Mouse (Mus musculus) embryonic stem cell, embryonic (primary cell): ENCODE results near the gene Klk13.

Source experiments
- CTCF ChIA-PET, 4 experiments: fragments of 300-600 bp in 2 of 4; fragments of 350-600 bp in 2 of 4; sonication (Branson Sonifier 250); formaldehyde crosslinking; loops; one replicate each; lab custom pipeline; 2022; ENCODE audit warnings: inconsistent platforms in 2 of 4; lab: Charles Lee
- POLR2A ChIA-PET, 4 experiments: fragments of 300-600 bp in 2 of 4; fragments of 350-600 bp in 2 of 4; sonication (Branson Sonifier 250); formaldehyde crosslinking; loops; one replicate each; lab custom pipeline; 2022; ENCODE audit warnings: antibody characterized with exemption in 4 of 4, inconsistent platforms in 1 of 4; lab: Charles Lee

Klk13 gene

DNA sequence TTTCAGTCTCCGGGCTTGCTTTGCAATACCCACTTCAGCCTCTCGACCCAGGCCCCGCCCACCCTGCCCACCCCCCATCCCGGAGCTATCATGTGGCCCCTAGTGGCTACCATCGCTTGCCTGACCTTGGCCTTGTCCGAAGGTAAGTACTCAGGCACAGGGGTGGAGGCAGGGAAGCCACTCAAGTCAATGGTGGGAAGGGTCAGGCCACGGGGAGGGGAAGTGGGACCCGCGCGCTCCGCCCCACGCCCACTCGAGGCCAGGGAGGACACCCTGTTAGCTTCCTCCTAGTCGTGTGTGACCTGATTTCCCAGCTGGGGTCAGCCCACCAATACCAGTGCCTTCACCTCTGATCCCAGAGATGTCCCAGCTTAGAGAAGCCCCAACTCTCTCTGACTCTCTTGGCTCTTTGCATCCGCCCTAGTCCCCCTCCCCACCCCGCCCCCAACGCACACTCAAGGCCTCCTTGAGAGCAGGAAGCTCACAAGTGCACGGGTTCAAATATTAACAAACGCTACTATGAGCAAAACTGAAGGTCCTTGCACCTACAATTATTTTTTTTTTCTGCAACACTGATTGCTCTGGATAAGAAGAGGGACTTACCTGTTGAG, 1.5 kb downstream of the Klk13 start:
- CTCF ChIA-PET, result interaction anchor here in 3 of 4 experiments (0.6 to 2.0 kb wide), 8 partner anchors 32 to 1072 kb away, joined by 3 to 7 read pairs (median 3); partner anchors contain the start of gene Zfp976 (in 1 of the 3)
- POLR2A ChIA-PET, result interaction anchor here in 3 of 4 experiments (0.6 to 2.3 kb wide), 14 partner anchors 11 to 1393 kb away, joined by 3 to 7 read pairs (median 3); partner anchors contain the start of genes 1700028J19Rik (in 2 of the 3), 2410002F23Rik (in 2 of the 3), Ctu1 (in 1 of the 3) and Klk10 (in 1 of the 3)

DNA sequence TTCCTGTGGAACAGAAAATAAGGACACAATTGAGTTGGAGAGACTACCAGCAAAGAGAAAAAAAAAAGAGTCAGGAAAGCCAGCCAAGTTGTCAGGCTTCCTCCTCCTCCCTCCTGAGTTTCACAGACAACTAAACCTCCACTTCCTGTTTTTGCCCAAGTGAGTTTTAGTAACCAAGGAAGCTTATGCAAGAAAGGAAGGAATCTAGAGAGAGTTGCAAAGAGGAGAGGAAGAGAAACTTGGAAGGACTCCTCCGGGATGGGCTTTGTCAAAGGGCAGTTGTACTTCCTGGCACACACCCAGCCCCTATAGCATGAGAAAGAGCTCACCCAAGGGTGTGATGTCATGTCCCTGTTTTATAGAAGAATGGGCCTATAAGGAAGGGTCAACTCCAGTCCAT, 35.4 kb downstream of the Klk13 start:
- ChIA-PET POLR2A (interaction anchor here in 1 of 4 experiments (0.5 to 1.1 kb wide), 2 partner anchors 64 to 1068 kb away, joined by 3 read pairs; partner anchors contain the start of gene Nup62), CTCF (interaction anchor here in 1 of 4 experiments (0.7 kb wide), 2 partner anchors 664 to 795 kb away, joined by 3 read pairs; no protein-coding TSS in a partner anchor)

DNA sequence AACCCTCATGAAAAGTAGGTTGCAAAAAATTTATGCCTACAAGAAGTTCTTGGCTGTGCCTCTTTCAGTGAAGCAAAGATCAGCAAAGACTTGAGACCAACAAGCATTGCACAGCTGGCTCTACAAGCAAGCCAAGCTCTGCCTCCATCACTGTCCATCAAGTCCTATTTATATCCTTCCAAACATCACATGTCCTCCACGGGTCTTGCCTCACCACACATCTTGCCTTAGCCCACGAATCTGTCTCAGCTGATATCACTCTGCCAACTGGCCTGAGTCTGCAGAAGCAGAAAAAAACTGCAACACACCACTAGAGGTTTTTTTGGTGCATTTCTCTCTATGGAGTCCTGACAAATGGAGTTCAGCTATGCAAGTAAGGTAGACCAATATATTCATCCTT, 40.4 kb downstream of the Klk13 start:
- CTCF ChIA-PET, result no interaction called here
- POLR2A ChIA-PET, result interaction anchor here in 1 of 4 experiments (0.7 kb wide), 1 partner anchor 14 kb away, joined by 3 read pairs; no protein-coding TSS in a partner anchor

DNA sequence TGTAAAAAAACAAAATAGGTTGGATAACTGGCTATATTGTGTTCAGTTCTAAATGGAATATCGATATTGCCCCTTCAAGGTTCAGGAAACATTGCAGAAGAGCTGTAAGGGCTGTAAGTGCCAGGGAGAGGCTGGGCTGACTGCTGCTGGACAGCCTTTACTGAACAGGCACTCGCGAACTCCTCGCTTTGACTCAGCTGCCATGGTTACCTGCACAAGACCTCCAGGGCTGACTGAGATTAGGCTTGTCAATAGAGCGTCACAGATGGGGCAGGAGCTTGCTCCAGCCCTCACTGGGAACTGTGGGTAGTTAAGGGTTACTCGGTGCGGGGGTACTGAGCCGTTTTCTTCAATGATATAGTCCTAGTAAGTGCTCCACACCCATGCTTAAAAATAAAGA, 54.1 kb downstream of the Klk13 start:
- POLR2A ChIA-PET, result no interaction called here
- CTCF ChIA-PET, result interaction anchor here in 1 of 4 experiments (0.7 kb wide), 1 partner anchor 14 kb away, joined by 3 read pairs; no protein-coding TSS in a partner anchor

DNA sequence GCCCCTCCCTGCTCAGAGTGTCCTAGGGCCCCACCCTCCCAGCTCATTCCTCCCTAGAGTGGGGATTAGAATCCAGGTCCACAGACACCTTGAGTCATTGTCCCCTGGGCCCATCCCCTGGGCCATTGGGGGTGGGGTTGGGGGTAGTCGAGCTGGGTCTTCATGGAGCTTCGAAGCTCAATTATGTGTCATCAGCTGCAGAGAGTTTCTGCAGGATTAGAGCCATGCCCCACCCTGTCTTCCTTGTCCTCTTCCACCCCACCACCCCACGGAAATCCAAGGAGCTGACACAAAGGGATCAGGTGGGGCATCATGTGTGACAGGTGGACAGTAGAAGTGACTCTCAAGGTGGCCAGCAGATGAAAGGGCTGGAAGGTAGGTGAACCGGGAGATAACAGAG, 56.2 kb downstream of the Klk13 start, which contains the start of gene Klk12:
Gene Klk12 (plus strand): TSS at position 301 of the 400 bp plus-strand sequence.
- ChIA-PET CTCF (interaction anchor here in 2 of 4 experiments (0.7 to 1.2 kb wide), 2 partner anchors 14 to 86 kb away, joined by 3 to 4 read pairs; no protein-coding TSS in a partner anchor), POLR2A (interaction anchor here in 1 of 4 experiments (0.6 to 1.2 kb wide), 2 partner anchors 8 to 188 kb away, joined by 3 read pairs; no protein-coding TSS in a partner anchor)

DNA sequence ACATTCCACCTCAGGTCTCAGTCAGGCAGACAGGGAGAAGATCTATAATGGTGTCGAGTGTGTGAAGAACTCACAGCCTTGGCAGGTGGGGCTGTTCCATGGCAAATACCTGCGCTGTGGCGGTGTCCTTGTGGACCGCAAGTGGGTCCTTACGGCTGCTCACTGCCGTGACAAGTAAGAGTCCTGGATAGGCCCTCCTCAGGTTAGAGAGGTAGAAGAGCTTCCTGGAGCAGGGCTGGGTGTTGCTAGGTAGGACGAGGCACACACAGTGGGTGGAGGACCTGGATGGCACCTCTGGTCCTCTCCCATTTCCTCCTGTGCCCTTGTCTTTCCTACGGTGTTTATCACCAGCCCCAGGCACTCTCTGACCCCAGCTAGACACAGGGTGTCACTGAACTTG, 57.3 kb downstream of the Klk13 start:
- ChIA-PET POLR2A (no interaction called here), CTCF (no interaction called here)

DNA sequence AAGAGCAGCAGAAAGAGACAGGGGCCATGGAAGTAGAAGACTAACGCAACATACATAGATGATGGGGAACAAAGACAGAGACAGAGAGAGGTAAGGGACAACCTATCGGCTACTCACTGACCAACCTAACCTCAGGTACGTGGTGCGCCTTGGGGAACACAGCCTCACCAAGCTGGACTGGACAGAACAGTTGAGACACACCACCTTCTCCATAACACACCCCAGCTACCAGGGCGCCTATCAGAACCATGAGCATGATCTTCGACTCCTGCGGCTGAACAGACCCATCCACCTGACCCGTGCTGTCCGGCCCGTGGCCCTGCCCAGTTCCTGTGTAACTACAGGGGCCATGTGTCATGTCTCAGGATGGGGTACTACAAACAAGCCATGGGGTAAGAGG, 58.3 kb downstream of the Klk13 start:
- POLR2A ChIA-PET, result no interaction called here
- CTCF ChIA-PET, result no interaction called here

DNA sequence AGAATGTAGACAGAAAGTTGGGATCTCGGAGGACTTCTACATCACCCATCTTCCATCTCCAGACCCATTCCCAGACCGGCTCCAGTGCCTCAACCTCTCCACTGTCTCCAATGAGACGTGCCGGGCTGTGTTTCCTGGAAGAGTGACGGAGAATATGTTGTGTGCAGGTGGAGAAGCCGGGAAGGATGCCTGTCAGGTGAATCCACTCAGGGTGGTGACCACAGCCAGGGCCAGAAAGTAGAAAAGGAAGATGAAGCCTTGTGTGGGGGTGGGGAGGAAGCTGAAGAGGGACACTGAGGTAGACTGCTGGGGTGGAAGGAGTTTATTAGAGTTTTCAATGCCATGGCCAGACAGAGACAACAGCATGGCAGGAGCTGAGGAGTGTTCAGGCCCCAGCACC, 59.5 kb downstream of the Klk13 start:
- CTCF ChIA-PET, result no interaction called here
- POLR2A ChIA-PET, result no interaction called here

DNA sequence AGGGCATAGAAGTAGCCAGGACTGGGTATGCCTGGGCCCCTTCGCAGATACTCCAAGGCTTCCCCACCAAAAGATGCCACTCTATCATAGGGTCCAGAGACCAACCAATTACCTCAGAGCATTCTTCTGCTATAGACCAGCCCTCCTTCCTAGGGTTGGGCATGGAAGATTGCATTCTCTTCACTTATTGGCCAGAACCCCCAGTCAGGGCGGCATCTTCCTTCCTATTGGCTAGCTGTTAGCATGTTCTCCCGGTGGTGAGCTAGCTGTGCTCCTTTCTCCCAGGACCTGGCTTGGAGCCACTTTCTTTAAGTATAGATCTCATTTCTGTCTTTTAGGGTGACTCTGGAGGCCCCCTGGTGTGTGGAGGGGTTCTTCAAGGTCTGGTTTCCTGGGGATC, 60.5 kb downstream of the Klk13 start:
- CTCF ChIA-PET, result interaction anchor here in 3 of 4 experiments (0.5 to 1.3 kb wide), 4 partner anchors 10 to 1128 kb away, joined by 3 to 9 read pairs (median 4); no protein-coding TSS in a partner anchor

DNA sequence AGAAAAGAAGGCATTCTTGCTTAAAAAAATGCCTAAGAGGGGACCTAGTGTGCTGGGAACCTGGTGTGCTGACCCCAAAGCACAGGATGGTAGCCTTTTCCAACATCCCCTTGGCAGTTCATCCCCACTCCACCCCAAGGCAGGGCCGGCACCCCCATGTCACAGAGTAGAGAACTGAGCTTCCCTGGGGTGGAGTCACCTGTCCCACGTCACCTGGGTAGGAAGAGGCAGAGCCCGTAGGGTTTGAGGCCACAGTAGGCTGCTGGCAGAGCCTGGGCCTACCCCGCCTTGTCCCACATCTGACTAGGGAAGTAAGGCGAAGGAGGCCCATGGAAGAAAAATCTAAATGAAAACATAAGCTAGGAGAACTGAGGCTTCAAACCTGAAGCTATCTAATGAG, 62.0 kb downstream of the Klk13 start, which contains the start of gene Klk11:
Gene Klk11 (plus strand): TSS at position 241 of the 400 bp plus-strand sequence.
- ChIA-PET CTCF (interaction anchor here in 1 of 4 experiments (1.3 kb wide), 1 partner anchor 8 kb away, joined by 3 read pairs; no protein-coding TSS in a partner anchor), POLR2A (interaction anchor here in 2 of 4 experiments (0.5 to 0.6 kb wide), 3 partner anchors 33 to 1340 kb away, joined by 3 read pairs; no protein-coding TSS in a partner anchor)

More for the DNA sequence above, 60.5 kb downstream of the Klk13 start:
- POLR2A ChIA-PET, result interaction anchor here in 3 of 4 experiments (0.5 to 1.1 kb wide), 3 partner anchors 8 to 532 kb away, joined by 3 to 4 read pairs (median 3); partner anchors contain the start of gene Klk10 (in 1 of the 3)

DNA sequence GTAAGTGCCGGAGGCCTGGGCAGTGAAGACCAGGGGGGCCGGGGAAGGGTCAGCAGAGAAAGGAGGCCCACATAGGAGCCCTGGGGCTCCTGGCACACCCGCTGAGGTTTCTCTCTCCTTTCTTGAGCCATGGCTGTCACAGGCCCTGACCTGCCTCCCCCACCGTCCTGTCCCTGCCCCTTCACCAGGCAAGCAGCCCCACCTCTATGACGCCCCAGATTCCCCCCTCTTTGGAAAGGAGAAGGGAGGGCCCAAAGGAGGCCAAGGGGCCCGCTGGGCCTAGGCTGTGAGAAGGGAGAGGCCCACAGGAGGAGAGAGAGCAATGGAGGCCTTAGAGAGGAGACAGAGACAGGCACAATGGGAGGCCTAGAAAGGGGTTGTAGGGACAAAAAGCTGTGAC, 62.4 kb downstream of the Klk13 start:
- ChIA-PET POLR2A (interaction anchor here in 2 of 4 experiments (0.6 kb wide), 2 partner anchors 33 to 1339 kb away, joined by 3 read pairs; no protein-coding TSS in a partner anchor), CTCF (interaction anchor here in 2 of 4 experiments (0.7 to 0.8 kb wide), 2 partner anchors 97 to 118 kb away, joined by 3 to 5 read pairs; no protein-coding TSS in a partner anchor)

DNA sequence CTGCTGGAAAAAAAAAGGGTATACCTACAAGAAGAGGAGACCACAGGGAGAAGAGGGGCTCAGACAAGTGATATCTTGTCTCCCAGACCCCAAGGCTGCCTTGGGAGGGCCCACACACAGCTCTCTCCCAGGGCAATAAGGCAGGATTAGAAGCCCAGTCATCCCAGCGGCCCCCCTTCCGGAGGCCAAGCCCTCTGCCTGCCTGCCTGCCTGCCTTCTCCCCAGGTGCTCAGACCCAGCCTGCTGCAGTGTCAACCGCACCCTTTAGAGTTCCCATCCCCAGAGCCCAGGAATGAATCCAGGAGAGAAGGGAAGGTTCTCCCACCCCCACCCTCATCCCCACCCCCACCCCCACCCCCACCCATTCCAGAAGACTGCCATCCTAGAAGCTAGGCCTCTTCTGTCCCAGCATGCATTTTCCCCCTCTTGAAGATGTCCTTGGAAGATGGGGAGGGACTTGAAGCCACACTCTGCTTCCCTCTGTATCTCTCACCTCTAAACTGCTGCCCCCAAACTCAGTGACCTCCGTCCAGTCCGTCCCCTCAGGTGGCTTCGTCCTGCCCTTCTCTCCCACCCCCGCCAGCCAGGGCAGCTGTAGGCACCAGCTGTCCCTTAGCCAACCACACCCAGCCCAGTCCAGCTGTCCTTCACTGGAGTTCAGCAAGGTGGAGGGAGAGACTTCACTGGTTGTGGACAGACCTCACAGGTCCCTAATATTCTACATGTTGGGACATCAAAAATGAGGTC, 63.1 kb downstream of the Klk13 start:
- CTCF ChIA-PET, result interaction anchor here in 2 of 4 experiments (0.6 to 0.9 kb wide), 4 partner anchors 17 to 118 kb away, joined by 3 to 6 read pairs (median 4); partner anchors contain the start of gene Klk9 (in 1 of the 2)
- POLR2A ChIA-PET, result interaction anchor here in 1 of 4 experiments (0.6 kb wide), 1 partner anchor 102 kb away, joined by 3 read pairs; no protein-coding TSS in a partner anchor

DNA sequence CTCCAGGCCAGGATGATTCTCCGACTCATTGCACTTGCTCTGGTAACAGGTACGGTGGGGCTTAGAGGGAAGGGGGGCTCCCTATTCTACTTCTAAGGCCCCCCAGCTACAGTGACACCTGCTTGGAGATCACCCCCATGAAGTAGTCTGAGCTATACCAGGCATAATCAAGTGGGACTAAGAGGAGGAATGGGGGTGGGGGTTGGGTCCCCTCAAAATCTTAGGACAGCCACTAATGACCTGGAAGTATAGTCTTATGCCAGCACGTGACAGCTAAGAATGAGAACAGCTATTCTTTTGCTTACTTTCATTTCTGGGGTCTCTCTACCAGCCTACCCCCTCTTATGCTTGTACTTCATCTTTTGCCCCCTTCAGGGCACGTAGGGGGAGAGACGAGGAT, 64.1 kb downstream of the Klk13 start:
- CTCF ChIA-PET, result interaction anchor here in 1 of 4 experiments (0.6 kb wide), 1 partner anchor 449 kb away, joined by 3 read pairs; no protein-coding TSS in a partner anchor
- POLR2A ChIA-PET, result interaction anchor here in 1 of 4 experiments (0.6 kb wide), 1 partner anchor 686 kb away, joined by 3 read pairs; no protein-coding TSS in a partner anchor
